Mouse (Mus musculus) lung, postnatal 36 days (tissue): Measurements from ENCODE around the gene Sike1.

Experiments
- DNase-seq: peaks from one replicate; pipeline ENCODE4 v3.0.0; 2022; ENCODE audit warnings: mixed read lengths

Sike1 gene

DNA sequence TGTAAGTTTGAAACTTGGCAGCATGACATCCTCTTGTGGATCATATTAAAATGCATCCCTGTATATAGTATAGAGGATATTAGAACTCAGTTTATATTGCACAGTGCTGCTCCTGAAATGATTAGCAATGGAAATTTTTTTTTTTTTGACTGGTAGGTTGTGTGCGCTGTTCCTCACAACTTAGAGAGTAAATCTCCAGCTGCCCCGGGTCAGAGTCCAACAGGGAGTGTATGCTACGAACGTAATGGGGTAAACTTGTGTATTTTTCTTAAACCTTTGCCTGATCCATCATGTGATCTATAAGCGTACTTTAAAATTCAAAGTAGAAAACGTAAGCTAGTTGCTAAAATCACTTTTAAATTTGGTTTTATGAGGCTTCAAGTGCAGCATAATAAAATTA lies 44.8 kb downstream of the Sike1 start:
- no peak for DNase-seq

DNA sequence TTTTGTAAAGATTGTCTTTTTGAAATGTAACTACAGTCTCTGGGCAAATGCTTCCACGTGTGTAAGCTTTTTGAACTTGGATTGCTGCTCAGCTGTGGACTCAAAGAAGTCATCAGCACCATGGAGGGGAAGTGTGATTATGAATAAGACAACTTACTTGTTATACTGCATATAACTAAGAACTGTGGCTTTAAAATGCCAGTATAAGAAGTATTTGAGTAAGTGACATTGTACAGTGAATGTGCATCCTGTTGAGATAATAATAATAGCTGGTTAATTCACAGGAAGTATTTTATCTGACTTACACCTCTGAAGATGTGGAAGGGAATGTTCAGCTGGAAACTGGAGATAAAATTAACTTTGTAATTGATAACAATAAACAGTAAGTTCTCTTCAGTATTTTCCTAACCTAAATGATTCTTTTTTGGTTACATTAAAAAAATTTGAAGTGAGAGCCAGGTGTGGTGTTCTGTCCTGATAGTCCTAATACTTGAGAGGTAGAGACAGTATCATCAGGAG lies 45.4 kb downstream of the Sike1 start:
- no peak for DNase-seq

DNA sequence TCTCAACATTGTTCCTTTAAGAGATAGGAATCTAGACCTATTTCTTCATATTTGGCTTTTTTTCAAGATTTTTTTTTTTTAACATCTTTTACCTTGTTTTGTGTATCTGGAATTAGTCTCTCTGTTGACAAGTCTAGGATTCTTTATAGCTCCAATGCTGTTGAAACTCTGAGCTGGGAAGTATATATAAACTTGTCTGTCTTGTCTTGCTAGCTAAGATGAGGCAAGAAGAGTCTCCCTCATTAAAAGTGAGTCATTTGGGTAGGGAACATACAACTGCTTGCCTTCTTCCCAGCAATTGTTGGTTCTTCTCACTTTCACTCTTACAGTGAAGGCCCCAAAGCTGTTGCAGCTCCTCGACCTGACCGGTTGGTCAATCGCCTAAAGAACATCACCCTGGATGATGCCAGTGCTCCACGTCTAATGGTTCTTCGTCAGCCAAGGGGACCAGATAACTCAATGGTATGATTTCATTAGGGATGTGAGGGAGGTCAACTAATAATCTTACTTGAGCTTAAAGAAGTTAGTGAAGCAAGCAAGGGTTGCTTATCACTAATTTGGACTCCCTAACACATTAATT lies 60.6 kb downstream of the Sike1 start:
- DNase-seq = no peak

DNA sequence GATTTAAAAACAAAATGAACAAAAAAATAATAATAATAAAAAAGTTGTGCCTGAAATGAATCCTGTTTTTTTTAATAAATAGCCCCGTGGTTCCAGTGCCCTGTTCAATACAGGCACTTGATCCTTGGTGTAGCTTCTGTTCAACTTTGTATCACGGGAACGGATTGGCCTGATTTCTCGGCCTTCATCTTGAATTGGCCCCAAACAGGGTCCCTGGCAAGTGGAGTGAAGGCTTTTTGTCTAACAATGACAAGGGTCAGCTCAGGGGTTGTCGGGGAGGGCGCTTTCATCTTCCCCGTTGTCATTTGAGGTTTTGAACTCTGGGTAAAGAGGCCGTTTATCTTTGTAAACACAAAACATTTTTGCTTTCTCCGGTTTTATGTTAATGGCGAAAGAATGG lies 62.2 kb downstream of the Sike1 start:
- no peak for DNase-seq
